Mouse (Mus musculus) myocyte (in vitro differentiated cells): ENCODE measurements around the gene Fam118b.

Source experiments
- POLR2A ChIP-seq: IDR thresholded peaks from one replicate; pipeline ENCODE4 v1.6.1; 2011; ENCODE audit warnings: low read depth, mild to moderate bottlenecking, control low read depth, moderate library complexity; ENCODE audit not compliant: insufficient read length
- TCF12 ChIP-seq: IDR thresholded peaks from one replicate; pipeline ENCODE4 v1.6.1; 2011; ENCODE audit warnings: mild to moderate bottlenecking, control low read depth; ENCODE audit not compliant: poor library complexity, insufficient read depth, severe bottlenecking

GRCm38 (mm10) chr9:35278451-35278850 lies 10.8 kb upstream of the Fam118b start:
- TF ChIP-seq POLR2A = no peak
- no peak for TF ChIP-seq TCF12
